Mouse (Mus musculus) liver, embryonic 13.5 days (tissue): ENCODE measurements at regions not wholly inside any gene's neighbourhood (a gene's known extent, or its start where the extent isn't known, plus 50 kb on each side); places are given as distances from the start of the nearest gene placed in this dataset.

Experiments used
- ATAC-seq: fragments of 200-750 bp; cut with Nextera tagmentation; 2 replicates; pipeline ENCODE4 v1.8.0; 2017; ENCODE audit warnings: low read depth, mild to moderate bottlenecking, moderate number of reproducible peaks, moderate library complexity
- DNase-seq: peaks from one replicate; pipeline ENCODE4 v3.0.0; 2022
- H3K27ac ChIP-seq: fragments of 300-500 bp; sonication (generic); 2 replicates; pipeline ENCODE4 v1.5.1; 2015; ENCODE audit warnings: moderate library complexity, mild to moderate bottlenecking, inconsistent platforms
- H3K27me3 ChIP-seq: fragments of 300-500 bp; sonication (generic); 2 replicates; pipeline ENCODE4 v1.6.1; 2015; ENCODE audit warnings: mild to moderate bottlenecking, inconsistent platforms
- H3K36me3 ChIP-seq: fragments of 300-500 bp; sonication (generic); 2 replicates; pipeline ENCODE4 v1.6.1; 2015; ENCODE audit warnings: mild to moderate bottlenecking, inconsistent platforms
- H3K4me1 ChIP-seq: fragments of 300-500 bp; sonication (generic); replicated peaks from 2 replicates; pipeline ENCODE4 v1.6.1; 2015; ENCODE audit warnings: inconsistent platforms
- H3K4me2 ChIP-seq: fragments of 300-500 bp; sonication (generic); 2 replicates; pipeline ENCODE4 v1.6.1; 2015; ENCODE audit warnings: inconsistent platforms, mild to moderate bottlenecking, moderate library complexity
- H3K4me3 ChIP-seq: fragments of 300-500 bp; sonication (generic); replicated peaks from 2 replicates; pipeline ENCODE4 v1.5.1; 2015; ENCODE audit warnings: mild to moderate bottlenecking, inconsistent platforms
- H3K9ac ChIP-seq: fragments of 300-500 bp; sonication (generic); 2 replicates; pipeline ENCODE4 v1.6.1; 2015; ENCODE audit warnings: mild to moderate bottlenecking, inconsistent platforms
- H3K9me3 ChIP-seq: fragments of 300-500 bp; sonication (generic); replicated peaks from 2 replicates; pipeline ENCODE4 v1.6.1; 2016; ENCODE audit warnings: inconsistent platforms
- WGBS: fragments of 180-500 bp; shearing (Covaris S2); methylation state at CpG from one replicate; pipeline ENCODE4 v1.1.7; 2015; ENCODE audit not compliant: insufficient replicate concordance; 5-methylcytosine and 5-hydroxymethylcytosine counted together

GRCm38 (mm10) chr17:79520283-79520682, 91.4 kb upstream of the Rmdn2 start:
- no peak overlapping the region for H3K4me3 ChIP-seq
- no peaks in the 10 kb centered on the region for H3K4me1 ChIP-seq
- no peaks in the 10 kb centered on the region for H3K27me3 ChIP-seq
- H3K36me3 ChIP-seq, result no peaks in the 10 kb centered on the region
- H3K9ac ChIP-seq, result no peak overlapping the region
- H3K9me3 ChIP-seq, result no peaks in the 10 kb centered on the region
- ATAC-seq (no peak), DNase-seq (no peak)
- WGBS, result 61% methylated on average over 5 of the region's 5 CpGs
- H3K27ac ChIP-seq, result no peak overlapping the region
- no peak overlapping the region for H3K4me2 ChIP-seq

- Histone ChIP-seq H3K36me3 (no peaks in the 10 kb centered on the region), H3K4me1 (no peaks in the 10 kb centered on the region), H3K4me3 (no peak overlapping the region), H3K9me3 (no peaks in the 10 kb centered on the region), H3K27me3 (no peaks in the 10 kb centered on the region), H3K4me2 (no peak overlapping the region), H3K9ac (no peak overlapping the region), H3K27ac (no peak overlapping the region)
- 71% methylated on average over 7 of the region's 7 CpGs for WGBS
- no peak for DNase-seq
- ATAC-seq, result no peak
Observed at GRCm38 (mm10) chr17:79521691-79522090, 90.0 kb upstream of the Rmdn2 start.

GRCm38 (mm10) chr17:79523230-79523629, 88.4 kb upstream of the Rmdn2 start:
- H3K4me2 ChIP-seq, result no peak overlapping the region
- no peak overlapping the region for H3K9ac ChIP-seq
- WGBS, result 76% methylated on average over 3 of the region's 3 CpGs
- H3K27ac ChIP-seq, result no peak overlapping the region
- no peak for DNase-seq
- H3K4me3 ChIP-seq, result no peak overlapping the region
- no peaks in the 10 kb centered on the region for H3K27me3 ChIP-seq
- ATAC-seq, result no peak
- H3K4me1 ChIP-seq, result no peaks in the 10 kb centered on the region
- H3K36me3 ChIP-seq, result no peaks in the 10 kb centered on the region
- H3K9me3 ChIP-seq, result no peaks in the 10 kb centered on the region

DNA sequence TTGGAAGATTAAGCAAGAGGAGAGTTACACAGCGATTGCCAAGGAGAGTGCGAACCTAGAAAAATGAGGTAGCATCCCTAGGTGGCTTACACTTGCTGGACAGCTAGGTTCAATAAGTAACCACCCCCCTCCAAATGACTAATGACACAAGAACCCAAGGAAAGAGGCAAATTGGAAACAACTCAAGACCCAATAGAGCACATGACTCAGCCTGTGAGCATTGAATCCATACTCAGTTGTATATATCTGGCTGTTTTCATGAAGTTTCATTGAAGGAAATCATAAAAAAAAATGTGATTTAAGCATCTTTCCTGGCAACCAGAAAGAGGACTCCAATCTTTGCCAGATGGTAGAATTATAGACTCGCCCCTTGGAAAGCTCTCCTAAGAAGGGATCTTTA, 84.3 kb upstream of the Rmdn2 start:
- 61% methylated on average over 3 of the region's 3 CpGs for WGBS
- H3K27ac ChIP-seq, result no peak overlapping the region
- H3K9me3 ChIP-seq, result no peaks in the 10 kb centered on the region
- H3K9ac ChIP-seq, result no peak overlapping the region
- no peak overlapping the region for H3K4me3 ChIP-seq
- DNase-seq (no peak), ATAC-seq (no peak)
- no peaks in the 10 kb centered on the region for H3K27me3 ChIP-seq
- no peaks in the 10 kb centered on the region for H3K4me1 ChIP-seq
- no peaks in the 10 kb centered on the region for H3K36me3 ChIP-seq
- no peak overlapping the region for H3K4me2 ChIP-seq

DNA sequence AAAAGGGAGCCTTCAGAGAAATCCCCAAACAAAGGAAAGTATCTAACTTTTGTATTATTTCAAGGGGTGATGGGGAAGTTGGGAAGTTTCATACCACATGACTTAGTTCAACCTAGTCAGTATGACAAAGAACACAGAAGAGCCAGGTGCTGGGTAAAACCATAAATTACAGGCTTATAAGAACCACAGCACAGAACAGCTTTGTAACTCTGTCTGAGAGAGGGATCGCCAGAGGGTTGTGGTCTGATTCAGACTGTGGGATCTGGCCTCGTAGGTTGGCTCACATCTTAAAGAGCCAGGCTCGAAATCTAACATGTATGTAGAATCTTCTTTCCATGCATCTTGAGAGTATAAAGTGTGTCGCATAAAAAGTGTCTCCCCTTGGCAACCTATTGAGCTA, 75.1 kb upstream of the Rmdn2 start:
- ATAC-seq, result no peak
- no peaks in the 10 kb centered on the region for H3K27me3 ChIP-seq

GRCm38 (mm10) chr17:79538789-79539188, 72.9 kb upstream of the Rmdn2 start:
- H3K4me2 ChIP-seq, result no peak overlapping the region

More for the DNA sequence above, 75.1 kb upstream of the Rmdn2 start:
- no peak overlapping the region for H3K9ac ChIP-seq
- no peak overlapping the region for H3K4me3 ChIP-seq
- no peak for DNase-seq
- WGBS, result 52% methylated on average over 4 of the region's 4 CpGs
- H3K4me1 ChIP-seq, result no peaks in the 10 kb centered on the region
- H3K36me3 ChIP-seq, result no peaks in the 10 kb centered on the region
- no peak overlapping the region for H3K27ac ChIP-seq
- no peaks in the 10 kb centered on the region for H3K9me3 ChIP-seq
- no peak overlapping the region for H3K4me2 ChIP-seq

GRCm38 (mm10) chr17:79540038-79540437, 71.6 kb upstream of the Rmdn2 start:
- no peaks in the 10 kb centered on the region for H3K36me3 ChIP-seq
- H3K4me1 ChIP-seq, result no peaks in the 10 kb centered on the region
- H3K9ac ChIP-seq, result no peak overlapping the region
- no peak overlapping the region for H3K4me2 ChIP-seq
- H3K9me3 ChIP-seq, result no peaks in the 10 kb centered on the region
- H3K27me3 ChIP-seq, result no peaks in the 10 kb centered on the region
- H3K4me3 ChIP-seq, result no peak overlapping the region
- no peak overlapping the region for H3K27ac ChIP-seq
- 42% methylated on average over 1 of the region's 1 CpGs for WGBS
- no peak for DNase-seq
- ATAC-seq, result no peak

More at GRCm38 (mm10) chr17:79538789-79539188, 72.9 kb upstream of the Rmdn2 start:
- H3K9ac ChIP-seq, result no peak overlapping the region
- DNase-seq (no peak), ATAC-seq (no peak)
- H3K27ac ChIP-seq, result no peak overlapping the region
- H3K36me3 ChIP-seq, result no peaks in the 10 kb centered on the region
- no peaks in the 10 kb centered on the region for H3K9me3 ChIP-seq
- 16% methylated on average over 4 of the region's 4 CpGs for WGBS
- no peak overlapping the region for H3K4me3 ChIP-seq
- no peaks in the 10 kb centered on the region for H3K4me1 ChIP-seq
- no peaks in the 10 kb centered on the region for H3K27me3 ChIP-seq

DNA sequence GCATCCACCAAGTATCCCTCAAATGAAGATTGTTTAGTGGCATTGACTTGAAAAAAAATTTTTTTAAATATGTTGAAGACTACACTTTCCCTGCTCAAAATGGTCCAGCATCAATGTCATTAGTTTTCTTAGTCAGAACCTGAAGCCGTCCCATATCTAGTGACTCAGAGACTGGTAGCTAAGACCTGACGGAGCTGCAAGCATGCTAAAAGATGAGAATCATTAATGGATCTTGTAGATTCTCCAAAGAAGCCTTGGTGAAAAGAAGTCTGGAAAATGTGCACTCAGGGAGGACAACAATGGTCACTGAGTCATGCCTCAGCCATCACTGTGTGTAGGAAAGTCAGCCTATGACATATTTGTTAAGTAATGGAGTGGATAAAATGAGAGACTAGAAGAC, 71.2 kb upstream of the Rmdn2 start:
- 66% methylated on average over 2 of the region's 2 CpGs for WGBS

DNA sequence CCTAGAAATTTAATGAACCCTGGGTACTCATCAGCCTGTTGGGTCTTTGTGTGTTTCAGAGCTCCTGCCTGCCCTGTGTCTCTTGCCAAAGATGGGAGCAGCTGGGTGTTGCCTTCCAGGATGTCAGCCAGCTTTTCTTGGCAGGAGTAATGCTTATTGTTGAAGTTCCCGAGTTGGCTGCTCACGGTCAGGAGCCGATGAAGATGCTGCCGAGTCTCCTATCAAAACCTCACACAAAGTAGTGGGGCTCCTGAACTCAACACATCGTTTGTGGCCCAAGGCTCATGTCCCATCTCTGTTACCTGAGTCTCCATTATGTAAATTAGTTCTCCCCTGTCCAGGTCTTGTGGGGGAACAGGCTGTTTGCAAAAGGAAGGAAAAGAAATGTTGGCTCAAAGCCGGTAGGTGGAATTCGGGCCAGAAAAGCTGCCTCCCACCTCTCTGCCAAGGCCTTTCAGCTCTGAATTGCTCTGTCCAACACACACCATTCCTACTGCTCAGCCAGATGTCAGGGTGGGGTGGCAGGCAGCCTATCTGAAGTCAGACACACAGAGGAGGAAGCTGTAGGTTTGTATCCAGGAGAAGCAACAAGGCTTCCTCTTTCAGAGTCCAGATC, 67.6 kb upstream of the Rmdn2 start:
- no peak overlapping the region for H3K4me3 ChIP-seq
- H3K9ac ChIP-seq, result no peak overlapping the region
- no peaks in the 10 kb centered on the region for H3K27me3 ChIP-seq
- H3K36me3 ChIP-seq, result no peaks in the 10 kb centered on the region
- WGBS, result 60% methylated on average over 7 of the region's 7 CpGs
- H3K4me1 ChIP-seq, result no peaks in the 10 kb centered on the region
- no peak overlapping the region for H3K4me2 ChIP-seq
- ATAC-seq (no peak), DNase-seq (no peak)
- H3K9me3 ChIP-seq, result no peaks in the 10 kb centered on the region
- no peak overlapping the region for H3K27ac ChIP-seq

More for the DNA sequence above, 71.2 kb upstream of the Rmdn2 start:
- no peak for ATAC-seq
- no peak for DNase-seq
- Histone ChIP-seq H3K4me2 (no peak overlapping the region), H3K9ac (no peak overlapping the region), H3K27ac (no peak overlapping the region), H3K4me3 (no peak overlapping the region), H3K4me1 (no peaks in the 10 kb centered on the region), H3K9me3 (no peaks in the 10 kb centered on the region), H3K27me3 (no peaks in the 10 kb centered on the region), H3K36me3 (no peaks in the 10 kb centered on the region)

DNA sequence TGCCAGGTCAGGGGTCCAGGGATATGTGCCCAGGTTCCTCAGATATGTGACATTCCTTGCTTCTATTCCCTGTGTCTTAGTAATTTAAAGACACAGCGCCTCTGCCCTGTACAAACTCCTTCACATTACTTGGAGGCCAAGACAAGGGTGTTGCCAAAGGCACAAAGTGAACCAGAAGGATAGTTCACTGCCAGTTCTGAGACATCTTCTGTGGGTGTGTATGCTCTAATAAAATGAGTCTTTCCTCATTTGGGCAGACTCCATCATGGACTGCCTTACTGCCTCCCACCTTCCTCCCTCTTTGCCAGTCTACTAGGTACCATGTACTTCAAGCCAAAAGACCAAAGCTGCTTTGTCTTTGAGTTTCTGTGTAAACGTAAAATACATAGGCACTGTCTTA, 65.8 kb upstream of the Rmdn2 start:
- Histone ChIP-seq H3K9ac (no peak overlapping the region), H3K36me3 (no peaks in the 10 kb centered on the region)
- 63% methylated on average over 2 of the region's 2 CpGs for WGBS

DNA sequence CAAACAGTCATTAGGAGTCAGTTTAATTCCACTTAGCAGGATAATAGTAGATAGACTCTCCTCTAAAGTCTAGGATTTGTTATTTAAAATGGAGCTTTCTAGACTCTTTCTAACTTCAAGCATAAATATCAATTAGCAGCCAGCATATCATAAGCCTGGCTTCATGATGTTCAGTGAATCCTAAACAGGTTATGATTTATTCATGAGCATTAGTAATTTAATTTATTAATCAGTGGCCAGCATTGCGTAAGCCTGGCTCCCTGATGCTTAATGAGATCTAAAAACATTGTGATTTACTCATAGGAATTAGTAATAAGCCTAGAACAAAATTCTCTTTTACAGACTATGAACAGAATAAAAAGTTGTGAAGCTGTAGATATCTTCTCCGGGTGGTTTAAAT, 64.6 kb upstream of the Rmdn2 start:
- Histone ChIP-seq H3K4me1 (no peaks in the 10 kb centered on the region), H3K36me3 (no peaks in the 10 kb centered on the region), H3K9me3 (no peaks in the 10 kb centered on the region), H3K4me2 (no peak overlapping the region), H3K4me3 (no peak overlapping the region), H3K27ac (no peak overlapping the region), H3K27me3 (no peaks in the 10 kb centered on the region), H3K9ac (no peak overlapping the region)
- DNase-seq (no peak), ATAC-seq (no peak)
- 79% methylated on average over 2 of the region's 2 CpGs for WGBS

More for the DNA sequence above, 65.8 kb upstream of the Rmdn2 start:
- H3K9me3 ChIP-seq, result no peaks in the 10 kb centered on the region
- no peak overlapping the region for H3K4me3 ChIP-seq
- H3K27me3 ChIP-seq, result no peaks in the 10 kb centered on the region
- no peak for DNase-seq
- no peak for ATAC-seq
- H3K4me1 ChIP-seq, result no peaks in the 10 kb centered on the region
- no peak overlapping the region for H3K4me2 ChIP-seq
- no peak overlapping the region for H3K27ac ChIP-seq

- no peak for ATAC-seq
- H3K27me3 ChIP-seq, result no peaks in the 10 kb centered on the region
- DNase-seq, result no peak
- H3K4me3 ChIP-seq, result no peak overlapping the region
- no peaks in the 10 kb centered on the region for H3K4me1 ChIP-seq
- no peaks in the 10 kb centered on the region for H3K36me3 ChIP-seq
- no peaks in the 10 kb centered on the region for H3K9me3 ChIP-seq
- H3K27ac ChIP-seq, result no peak overlapping the region
- H3K4me2 ChIP-seq, result no peak overlapping the region
- H3K9ac ChIP-seq, result no peak overlapping the region
- WGBS, result 59% methylated on average over 3 of the region's 3 CpGs
Observed at GRCm38 (mm10) chr17:79547524-79547923, 64.1 kb upstream of the Rmdn2 start.
